Mouse (Mus musculus): ENCODE measurements around the gene Grsf1. TPM values are rescaled to one million over a fixed set of nuclear protein-coding genes. Genes with fewer than 3 reads are reported as not detected.

The Grsf1 gene
- polyA plus RNA-seq, 1 experiment: 15.9 TPM

GRCm38 (mm10) chr5:88711618-88712224, 35.8 kb upstream of the Grsf1 start:
- Histone ChIP-seq H3K4me1 (peaks cover 37% of the 10 kb centered on the region), H3K36me3 (replicated peaks; ENCODE audit: low read length) (no peaks in the 10 kb centered on the region), H3K4me3 (replicated peaks) (no peak overlapping the region), H3K27me3 (replicated peaks) (no peaks in the 10 kb centered on the region), H3K9me3 (peaks cover 8% of the 10 kb centered on the region; the same call in 1 of the 2 replicates)
- no peak for TF ChIP-seq FLI1 (IDR thresholded peaks at IDR 0.05; ENCODE audit: low read length)
- TF ChIP-seq GATA1 (IDR thresholded peaks at IDR 0.05; ENCODE audit: borderline replicate concordance, low read length): no peak

- TF ChIP-seq GATA1 (IDR thresholded peaks at IDR 0.05; ENCODE audit: borderline replicate concordance, low read length) (no peak), FLI1 (IDR thresholded peaks at IDR 0.05; ENCODE audit: low read length) (no peak)
- H3K9me3 ChIP-seq: peaks cover 9% of the 10 kb centered on the region
- H3K36me3 ChIP-seq (replicated peaks; ENCODE audit: low read length): no peaks in the 10 kb centered on the region
- H3K4me3 ChIP-seq (replicated peaks): no peak overlapping the region
- H3K27me3 ChIP-seq (replicated peaks): peaks cover under 1% of the 10 kb centered on the region
- peaks cover 34% of the 10 kb centered on the region for H3K4me1 ChIP-seq
Measured at GRCm38 (mm10) chr5:88711128-88711527, 35.2 kb upstream of the Grsf1 start.

GRCm38 (mm10) chr5:88703551-88703950, 27.6 kb upstream of the Grsf1 start:
- H3K27me3 ChIP-seq (replicated peaks): peaks cover 12% of the 10 kb centered on the region
- no peak overlapping the region for H3K4me3 ChIP-seq (replicated peaks)
- TF ChIP-seq FLI1 (IDR thresholded peaks at IDR 0.05; ENCODE audit: low read length) (no peak), GATA1 (IDR thresholded peaks at IDR 0.05; ENCODE audit: borderline replicate concordance, low read length) (no peak)
- H3K36me3 ChIP-seq (replicated peaks; ENCODE audit: low read length): no peaks in the 10 kb centered on the region
- peaks cover 4% of the 10 kb centered on the region for H3K4me1 ChIP-seq
- peaks cover 16% of the 10 kb centered on the region for H3K9me3 ChIP-seq

- H3K36me3 ChIP-seq (replicated peaks; ENCODE audit: low read length): no peaks in the 10 kb centered on the region
- no peak overlapping the region for H3K4me3 ChIP-seq (replicated peaks)
- peaks cover 4% of the 10 kb centered on the region; the same call in 1 of the 2 replicates for H3K4me1 ChIP-seq
- peaks cover 10% of the 10 kb centered on the region for H3K9me3 ChIP-seq
- no peak for TF ChIP-seq GATA1 (IDR thresholded peaks at IDR 0.05; ENCODE audit: borderline replicate concordance, low read length)
- TF ChIP-seq FLI1 (IDR thresholded peaks at IDR 0.05; ENCODE audit: low read length): no peak
- H3K27me3 ChIP-seq (replicated peaks): peaks cover 12% of the 10 kb centered on the region
Measured at GRCm38 (mm10) chr5:88702041-88702440, 26.1 kb upstream of the Grsf1 start.

GRCm38 (mm10) chr5:88699251-88699913, 23.4 kb upstream of the Grsf1 start:
- no peak overlapping the region for H3K4me3 ChIP-seq (replicated peaks)
- TF ChIP-seq FLI1 (IDR thresholded peaks at IDR 0.05; ENCODE audit: low read length) (no peak), GATA1 (IDR thresholded peaks at IDR 0.05; ENCODE audit: borderline replicate concordance, low read length) (no peak)
- H3K9me3 ChIP-seq: no peaks in the 10 kb centered on the region
- H3K4me1 ChIP-seq: peaks cover 4% of the 10 kb centered on the region; the same call in 1 of the 2 replicates
- H3K27me3 ChIP-seq (replicated peaks): peaks cover 9% of the 10 kb centered on the region
- H3K36me3 ChIP-seq (replicated peaks; ENCODE audit: low read length): no peaks in the 10 kb centered on the region

GRCm38 (mm10) chr5:88697291-88697690, 21.3 kb upstream of the Grsf1 start:
- Histone ChIP-seq H3K9me3 (no peaks in the 10 kb centered on the region), H3K27me3 (replicated peaks) (peaks cover 9% of the 10 kb centered on the region), H3K36me3 (replicated peaks; ENCODE audit: low read length) (no peaks in the 10 kb centered on the region), H3K4me1 (no peaks in the 10 kb centered on the region), H3K4me3 (replicated peaks) (no peak overlapping the region)
- no peak for TF ChIP-seq FLI1 (IDR thresholded peaks at IDR 0.05; ENCODE audit: low read length)
- TF ChIP-seq GATA1 (IDR thresholded peaks at IDR 0.05; ENCODE audit: borderline replicate concordance, low read length): no peak

- Histone ChIP-seq H3K4me1 (peaks cover 16% of the 10 kb centered on the region), H3K4me3 (replicated peaks) (no peak overlapping the region), H3K27me3 (replicated peaks) (peaks cover 3% of the 10 kb centered on the region), H3K9me3 (no peaks in the 10 kb centered on the region), H3K36me3 (replicated peaks; ENCODE audit: low read length) (no peaks in the 10 kb centered on the region)
- TF ChIP-seq GATA1 (IDR thresholded peaks at IDR 0.05; ENCODE audit: borderline replicate concordance, low read length): no peak
- no peak for TF ChIP-seq FLI1 (IDR thresholded peaks at IDR 0.05; ENCODE audit: low read length)
Measured at GRCm38 (mm10) chr5:88693057-88693456, 17.1 kb upstream of the Grsf1 start.

GRCm38 (mm10) chr5:88692586-88692985, 16.6 kb upstream of the Grsf1 start:
- Histone ChIP-seq H3K36me3 (replicated peaks; ENCODE audit: low read length) (no peaks in the 10 kb centered on the region), H3K4me1 (peaks cover 21% of the 10 kb centered on the region), H3K4me3 (replicated peaks) (no peak overlapping the region), H3K27me3 (replicated peaks) (peaks cover 3% of the 10 kb centered on the region), H3K9me3 (no peaks in the 10 kb centered on the region)
- TF ChIP-seq FLI1 (IDR thresholded peaks at IDR 0.05; ENCODE audit: low read length) (no peak), GATA1 (IDR thresholded peaks at IDR 0.05; ENCODE audit: borderline replicate concordance, low read length) (no peak)

- TF ChIP-seq FLI1 (IDR thresholded peaks at IDR 0.05; ENCODE audit: low read length) (no peak), GATA1 (IDR thresholded peaks at IDR 0.05; ENCODE audit: borderline replicate concordance, low read length) (no peak)
- H3K9me3 ChIP-seq: no peaks in the 10 kb centered on the region
- H3K36me3 ChIP-seq (replicated peaks; ENCODE audit: low read length): no peaks in the 10 kb centered on the region
- H3K27me3 ChIP-seq (replicated peaks): peaks cover 8% of the 10 kb centered on the region
- H3K4me1 ChIP-seq: peaks cover 25% of the 10 kb centered on the region
- no peak overlapping the region for H3K4me3 ChIP-seq (replicated peaks)
Measured at GRCm38 (mm10) chr5:88691506-88692095, 15.6 kb upstream of the Grsf1 start.

Measured in megakaryocyte, embryonic 14.5 days (primary cell).